Mouse (Mus musculus): ENCODE measurements around the gene Serinc5.
A peak's percentile ranks its signal among the peaks of the same experiment; 100 is the strongest.

Gene Serinc5

DNA sequence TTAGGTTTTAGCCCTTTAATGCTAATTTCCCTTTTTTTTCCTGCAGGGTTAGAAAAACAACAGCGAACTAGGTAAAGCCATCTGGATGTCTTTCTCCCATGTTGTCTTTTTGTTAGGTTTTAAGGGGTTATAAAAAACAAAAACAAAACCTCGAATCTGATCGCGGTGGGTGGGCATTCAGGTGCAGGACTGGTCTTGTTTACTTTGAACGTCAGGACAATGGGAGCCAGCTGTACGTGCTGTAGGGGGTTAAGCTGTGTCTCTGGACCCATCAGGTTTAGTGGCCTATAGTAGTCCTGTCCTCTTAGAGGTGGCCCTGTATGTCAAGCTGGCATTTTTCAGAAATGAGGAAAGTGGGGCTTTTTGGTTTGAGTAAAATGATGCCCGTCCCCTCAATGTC, 1.0 kb downstream of the Serinc5 start:
- ATAC-seq (ENCODE audit: insufficient number of reproducible peaks, low FRiP score, low TSS enrichment): no peak

DNA sequence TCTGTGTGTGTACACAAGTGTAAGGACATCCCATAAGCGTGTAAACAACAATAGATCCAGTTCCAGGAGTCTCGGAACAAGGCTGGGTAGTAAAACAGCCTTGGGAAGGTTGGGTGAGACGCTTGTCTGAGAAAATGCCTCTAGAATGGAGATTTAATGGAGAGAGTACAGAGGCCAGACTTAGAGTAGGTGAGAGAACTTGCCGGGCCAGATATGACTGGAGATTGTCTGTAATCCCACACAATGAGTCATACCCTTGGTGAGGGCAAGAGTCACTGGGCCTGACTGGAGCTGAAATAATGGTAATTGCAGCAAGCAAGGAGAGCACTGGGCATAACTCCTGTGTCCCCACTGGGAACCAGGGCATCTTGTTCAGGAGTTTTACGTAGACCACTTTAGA, 2.2 kb downstream of the Serinc5 start:
- ATAC-seq (ENCODE audit: insufficient number of reproducible peaks, low FRiP score, low TSS enrichment): no peak

DNA sequence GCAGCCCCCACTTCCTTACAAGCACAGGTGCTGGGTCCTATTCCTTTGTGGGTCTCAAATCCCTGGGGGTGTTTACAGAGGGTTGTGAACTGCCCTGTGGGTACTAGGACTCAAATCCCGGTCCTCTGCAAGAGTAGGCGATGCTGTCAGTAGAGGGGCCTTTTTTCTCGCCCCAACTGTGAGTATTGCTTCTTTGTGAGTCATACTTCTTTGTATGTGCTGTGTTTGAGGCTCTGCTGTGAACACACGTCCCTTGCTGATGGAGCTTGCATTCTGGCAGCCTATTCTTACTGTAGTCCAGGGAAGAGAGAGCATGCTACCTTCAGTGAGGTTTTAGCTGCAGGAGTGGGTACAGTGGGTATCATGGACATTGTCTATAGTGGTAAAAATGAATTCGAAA, 4.3 kb downstream of the Serinc5 start:
- no peak for ATAC-seq (ENCODE audit: insufficient number of reproducible peaks, low FRiP score, low TSS enrichment)

DNA sequence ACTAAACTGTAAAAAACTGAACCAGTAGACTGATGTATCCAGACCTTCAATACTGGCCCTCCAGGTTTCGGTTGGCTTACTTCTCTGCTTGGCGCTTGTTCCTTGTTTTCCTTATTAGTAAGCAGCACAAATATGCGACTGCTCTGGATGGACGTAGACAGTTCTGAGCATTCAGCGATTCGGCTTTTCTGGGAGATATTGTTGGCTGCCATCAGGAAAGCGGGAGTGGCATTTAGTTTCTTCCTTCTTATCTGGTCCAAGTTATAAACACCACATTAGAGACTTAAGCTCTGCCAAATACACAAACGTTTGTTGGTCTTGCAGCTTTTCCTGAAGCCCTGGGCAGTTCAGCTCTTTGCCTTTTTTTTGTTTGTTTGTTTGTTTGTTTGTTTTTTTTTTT, 5.6 kb downstream of the Serinc5 start:
- no peak for ATAC-seq (ENCODE audit: insufficient number of reproducible peaks, low FRiP score, low TSS enrichment)

DNA sequence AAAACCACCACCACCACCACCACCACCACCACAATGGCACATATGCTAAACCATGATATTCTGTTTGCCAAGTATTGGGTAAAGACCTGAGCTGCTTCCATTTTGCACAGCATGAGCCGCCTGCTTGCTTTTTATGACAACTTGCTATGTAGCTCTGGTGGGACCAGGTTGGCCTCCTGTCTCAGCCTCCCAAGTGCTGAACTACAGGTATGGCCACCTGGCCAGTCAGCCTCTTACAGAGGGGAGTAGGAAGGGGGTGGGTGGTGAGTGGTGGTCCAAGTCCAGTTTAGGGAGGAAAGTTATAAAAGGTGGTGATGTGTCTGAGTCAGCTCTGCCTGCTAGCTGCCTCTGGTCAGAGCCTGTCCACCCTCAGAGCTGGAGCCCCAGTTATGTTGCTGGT, 15.3 kb downstream of the Serinc5 start:
- no peak for ATAC-seq (ENCODE audit: insufficient number of reproducible peaks, low FRiP score, low TSS enrichment)

DNA sequence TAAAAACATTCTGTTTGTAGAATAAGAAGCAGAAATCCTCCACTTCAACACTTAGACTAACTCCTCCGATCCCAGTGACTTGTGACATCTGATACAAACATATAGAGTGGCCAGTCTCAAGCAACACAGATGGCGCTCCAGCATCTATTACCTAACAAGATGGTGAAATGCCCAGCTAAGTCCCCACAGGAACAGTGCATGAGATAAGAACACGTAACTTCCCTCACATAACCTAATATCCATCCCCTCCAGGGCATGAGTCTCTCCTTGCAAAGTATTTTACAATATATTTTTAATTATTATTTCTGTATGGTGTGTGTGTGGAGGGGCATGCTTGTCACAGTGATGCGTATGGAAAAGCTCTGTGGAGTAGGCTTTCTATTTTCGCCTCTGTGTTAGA, 15.8 kb downstream of the Serinc5 start:
- ATAC-seq (ENCODE audit: insufficient number of reproducible peaks, low FRiP score, low TSS enrichment): no peak

DNA sequence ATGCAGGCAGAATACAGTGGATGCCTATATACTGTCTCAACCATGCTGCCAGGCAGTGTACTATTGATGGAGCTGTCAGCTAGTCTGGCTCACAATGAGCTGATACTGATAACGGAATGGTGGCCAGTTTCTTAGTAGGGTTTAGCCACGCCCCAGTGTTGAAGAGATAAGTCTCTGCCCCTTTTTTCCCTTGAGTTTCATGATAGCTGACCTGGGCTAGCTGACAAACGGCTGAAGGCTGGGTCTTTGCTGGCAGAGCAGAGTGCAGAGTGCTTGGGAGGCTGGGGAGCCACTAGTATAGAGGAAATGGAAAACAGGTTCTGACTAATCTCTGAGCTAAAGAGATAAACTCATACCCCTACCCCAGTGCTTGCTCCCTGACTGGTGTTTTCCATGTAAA, 18.6 kb downstream of the Serinc5 start:
- ATAC-seq (ENCODE audit: insufficient number of reproducible peaks, low FRiP score, low TSS enrichment): no peak

DNA sequence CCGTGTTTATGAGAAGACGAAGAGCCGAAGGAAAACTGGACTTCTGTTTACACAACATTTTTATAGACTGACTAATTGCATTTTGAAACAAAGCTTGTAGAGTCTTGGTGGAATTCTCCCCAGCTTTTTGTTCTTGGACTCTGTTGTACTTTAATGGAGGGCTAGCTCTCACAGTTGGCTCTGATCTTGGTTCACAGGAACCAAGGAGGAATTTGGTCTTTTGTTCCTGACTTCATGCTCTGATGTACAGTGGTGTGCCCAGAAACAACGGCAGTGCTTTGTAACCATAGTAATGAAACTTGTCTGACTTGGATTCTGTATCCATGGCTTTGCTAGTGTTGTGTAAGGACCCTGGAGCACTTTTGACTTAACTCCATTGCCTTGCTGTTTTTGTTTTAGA, 20.6 kb downstream of the Serinc5 start:
- no peak for ATAC-seq (ENCODE audit: insufficient number of reproducible peaks, low FRiP score, low TSS enrichment)

DNA sequence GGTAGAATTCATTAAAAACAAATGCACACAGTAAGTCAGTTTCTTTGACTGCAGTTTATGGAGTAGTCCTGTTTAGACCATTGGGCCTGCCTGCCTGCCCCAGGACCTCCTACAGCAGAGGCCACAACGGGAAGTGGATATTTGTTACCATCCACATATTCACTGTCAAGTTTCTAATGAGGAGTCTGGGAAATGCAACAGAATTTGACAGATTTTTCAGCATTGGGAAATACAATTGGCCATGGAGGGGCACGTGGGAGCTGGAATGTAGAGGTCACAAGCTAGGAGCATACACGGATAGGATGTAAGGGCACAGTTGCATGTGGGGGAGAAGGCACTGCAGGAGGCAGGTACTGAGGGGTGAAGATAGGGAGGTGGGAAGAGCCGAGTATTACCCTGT, 21.7 kb downstream of the Serinc5 start:
- ATAC-seq (ENCODE audit: insufficient number of reproducible peaks, low FRiP score, low TSS enrichment): no peak

DNA sequence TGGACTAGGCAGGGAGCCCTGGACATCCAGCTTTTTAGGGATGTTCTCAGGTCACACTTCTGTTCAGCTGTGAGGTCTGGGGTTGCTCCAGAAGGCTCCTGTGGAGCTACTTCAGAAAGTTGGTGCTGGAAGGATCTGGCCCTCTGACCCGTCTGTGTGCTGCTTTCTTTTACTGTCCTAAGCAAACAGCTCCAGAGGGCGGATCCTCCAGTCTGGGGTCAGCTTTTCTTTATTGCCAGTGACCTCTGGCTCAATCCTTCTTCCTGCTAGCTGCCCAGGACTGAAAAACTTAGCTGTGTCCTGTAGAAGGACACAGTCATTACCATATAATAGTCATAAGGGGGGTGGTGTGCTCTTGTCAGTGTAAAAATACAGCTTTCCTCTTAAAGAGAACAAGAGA, 24.1 kb downstream of the Serinc5 start:
- ATAC-seq (ENCODE audit: insufficient number of reproducible peaks, low FRiP score, low TSS enrichment): no peak

DNA sequence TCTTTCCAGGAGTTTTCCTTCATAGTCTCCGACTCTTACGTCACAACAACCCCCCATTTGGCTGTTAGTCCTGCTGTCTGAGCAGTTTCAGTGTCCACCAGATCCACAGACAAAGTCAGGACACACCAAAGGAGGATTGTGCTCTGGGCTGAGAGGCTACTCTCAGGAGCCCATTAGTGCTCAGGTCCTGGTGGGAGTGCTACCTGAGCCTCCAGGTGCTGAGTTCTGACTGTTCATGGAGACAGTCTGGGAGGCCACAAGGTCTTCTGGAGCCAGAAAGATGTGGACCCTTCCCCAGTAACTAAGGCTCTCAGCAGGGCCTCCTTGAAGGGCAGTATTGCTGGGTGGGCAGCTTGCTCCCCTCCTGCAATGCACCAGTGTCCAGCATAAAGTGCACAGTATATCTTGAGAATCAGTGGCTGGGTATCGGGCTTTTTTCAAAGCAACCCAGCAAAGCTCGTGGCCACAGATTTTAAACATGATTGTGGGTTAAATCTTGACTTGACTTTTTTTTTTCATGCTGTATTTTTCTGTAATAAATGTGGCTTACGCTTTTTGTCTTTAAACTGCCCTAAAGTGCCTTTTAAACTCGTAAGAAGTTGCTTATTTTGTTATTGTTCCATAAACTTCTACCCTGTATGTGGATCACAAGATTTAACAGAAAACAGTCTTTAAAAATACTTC, 25.5 kb downstream of the Serinc5 start:
- no peak for ATAC-seq (ENCODE audit: insufficient number of reproducible peaks, low FRiP score, low TSS enrichment)

DNA sequence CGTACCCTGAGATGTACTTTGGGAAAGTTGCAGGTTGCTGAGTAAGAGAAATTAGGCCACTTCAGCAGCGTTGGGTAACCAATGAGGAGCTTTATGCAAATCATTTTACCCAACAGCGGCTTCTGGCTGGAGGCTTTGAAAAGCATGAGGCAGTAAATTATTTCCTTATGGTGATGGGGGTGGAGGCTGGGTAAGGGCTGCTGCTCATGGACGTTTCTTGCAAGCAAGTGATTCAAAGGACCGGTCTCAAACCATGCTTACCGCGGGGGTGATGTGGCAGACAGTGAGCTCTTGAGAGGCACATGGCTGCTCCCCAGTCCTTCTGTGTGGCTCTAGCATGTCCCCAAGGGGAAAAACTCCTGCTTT, 26.0 kb downstream of the Serinc5 start:
- ATAC-seq (ENCODE audit: insufficient number of reproducible peaks, low FRiP score, low TSS enrichment): no peak

DNA sequence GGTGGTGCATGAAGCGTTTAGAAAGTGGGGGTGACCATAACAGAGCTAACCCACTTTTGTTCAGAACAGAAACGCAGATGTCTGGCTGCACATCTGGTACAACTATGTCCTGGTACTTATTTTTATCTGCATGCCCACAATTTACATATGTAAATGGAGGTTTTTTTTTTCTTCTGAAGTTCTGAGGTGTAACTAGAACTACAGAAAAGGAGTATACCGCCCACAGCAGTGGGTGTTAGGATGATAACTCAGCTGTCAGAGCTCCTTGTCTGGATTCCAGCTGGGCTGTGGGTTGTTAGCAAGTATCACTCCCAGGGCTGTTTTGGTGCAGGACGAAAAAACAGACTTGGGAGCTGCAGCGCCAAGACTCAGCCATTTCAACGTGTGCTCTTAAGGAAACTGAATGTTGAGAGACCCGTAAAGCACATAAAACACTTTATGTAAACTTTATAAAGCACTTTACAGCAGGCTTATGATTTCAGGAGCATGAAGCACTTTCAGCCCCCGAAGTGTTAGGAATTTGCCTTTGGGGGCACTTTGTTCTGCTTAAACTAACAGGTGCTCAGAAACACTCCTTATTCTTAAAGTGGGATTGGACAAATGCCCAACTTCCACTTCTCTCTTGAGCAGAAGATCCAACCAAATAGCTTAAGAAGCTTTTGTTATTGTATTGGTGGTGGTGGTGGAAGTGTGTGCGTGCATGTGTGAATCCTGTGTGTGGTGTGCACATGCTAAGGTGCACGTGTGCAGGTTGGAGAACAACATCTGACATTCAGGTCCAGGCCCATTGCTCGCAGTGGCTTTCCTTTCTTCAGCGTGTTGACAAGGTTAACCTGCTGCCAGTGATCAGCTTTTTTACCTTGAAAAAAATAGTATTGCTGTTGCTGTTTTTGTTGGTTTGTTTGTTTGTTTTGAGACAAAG, 28.5 kb downstream of the Serinc5 start:
- ATAC-seq (ENCODE audit: insufficient number of reproducible peaks, low FRiP score, low TSS enrichment): no peak

DNA sequence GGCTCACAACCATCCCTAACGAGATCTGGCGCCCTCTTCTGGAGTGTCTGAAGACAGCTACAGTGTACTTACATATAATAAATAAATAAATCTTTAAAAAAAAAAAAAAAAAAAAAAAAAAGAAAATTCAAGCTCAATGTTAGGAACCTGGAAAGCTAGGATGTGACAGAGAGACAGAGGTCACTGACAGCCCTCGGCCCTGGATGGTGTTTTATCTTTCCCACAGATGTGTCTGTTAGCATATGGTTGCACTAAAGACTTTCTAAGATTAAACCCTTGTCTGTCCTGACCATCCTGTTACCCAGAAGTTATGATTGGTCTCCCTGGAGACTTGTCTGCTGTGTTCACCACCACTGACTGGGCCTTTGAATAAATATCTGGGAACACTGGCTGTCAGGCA, 33.3 kb downstream of the Serinc5 start:
- ATAC-seq (ENCODE audit: insufficient number of reproducible peaks, low FRiP score, low TSS enrichment): no peak

DNA sequence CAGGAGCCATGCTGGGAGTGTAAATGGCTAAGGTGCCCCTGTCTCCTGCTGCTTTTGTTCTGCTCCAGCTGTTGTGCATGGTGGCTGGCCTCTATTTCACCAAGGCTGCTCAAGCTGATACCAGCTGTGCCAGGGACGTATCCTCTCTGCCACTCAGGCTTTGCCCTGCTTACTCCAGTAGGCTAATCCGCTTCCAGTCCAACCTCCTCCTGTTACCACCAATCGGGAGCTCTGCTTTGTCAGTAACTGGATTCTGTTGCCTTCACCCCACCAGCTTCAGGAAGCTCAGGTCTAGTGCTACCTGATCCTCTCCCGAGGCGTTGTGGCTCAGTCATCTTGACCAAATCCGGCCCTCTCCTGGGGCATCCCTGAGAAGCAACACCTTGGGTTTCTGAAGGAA, 33.9 kb downstream of the Serinc5 start:
- ATAC-seq (ENCODE audit: insufficient number of reproducible peaks, low FRiP score, low TSS enrichment): no peak

DNA sequence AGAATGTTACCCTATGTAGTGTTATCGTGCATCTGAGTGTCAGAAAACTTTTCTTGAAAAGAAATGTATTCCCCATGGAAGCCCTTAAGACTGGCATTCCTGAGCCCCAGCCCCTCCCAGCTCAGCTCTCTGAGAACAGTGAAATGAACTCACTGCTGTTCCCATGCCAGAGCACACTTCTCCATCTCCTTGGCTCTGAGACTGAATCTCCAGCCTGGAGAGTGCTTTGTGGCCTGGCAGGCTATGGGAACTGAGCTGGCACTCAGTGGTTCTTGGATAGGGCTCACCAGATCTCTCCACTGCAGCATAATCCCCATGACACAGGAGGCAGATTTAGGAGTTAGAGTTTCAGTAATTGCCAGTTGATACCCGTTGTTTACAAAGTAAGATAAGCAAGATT, 36.8 kb downstream of the Serinc5 start:
- ATAC-seq (ENCODE audit: insufficient number of reproducible peaks, low FRiP score, low TSS enrichment): peak; percentile 85

DNA sequence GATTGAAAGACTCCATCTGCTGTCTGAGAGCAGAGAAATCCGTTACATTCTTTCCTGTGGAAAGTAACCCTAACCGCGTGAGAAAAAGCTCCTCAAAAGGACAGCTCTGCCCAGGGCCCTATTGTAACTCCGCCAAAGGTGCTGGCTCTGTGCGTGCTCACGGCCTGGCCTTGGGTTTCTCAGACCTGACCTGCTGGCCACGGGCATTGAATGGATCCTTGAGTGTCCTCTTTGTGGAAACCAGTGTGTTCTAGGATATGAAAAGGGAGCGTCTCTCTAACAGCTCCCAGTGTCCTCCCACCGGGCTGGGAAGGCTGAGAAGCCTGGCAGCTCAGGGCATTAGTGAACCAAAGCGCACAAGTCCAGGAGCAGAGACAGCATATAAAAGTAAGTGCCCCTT, 38.2 kb downstream of the Serinc5 start:
- ATAC-seq (ENCODE audit: insufficient number of reproducible peaks, low FRiP score, low TSS enrichment): no peak

DNA sequence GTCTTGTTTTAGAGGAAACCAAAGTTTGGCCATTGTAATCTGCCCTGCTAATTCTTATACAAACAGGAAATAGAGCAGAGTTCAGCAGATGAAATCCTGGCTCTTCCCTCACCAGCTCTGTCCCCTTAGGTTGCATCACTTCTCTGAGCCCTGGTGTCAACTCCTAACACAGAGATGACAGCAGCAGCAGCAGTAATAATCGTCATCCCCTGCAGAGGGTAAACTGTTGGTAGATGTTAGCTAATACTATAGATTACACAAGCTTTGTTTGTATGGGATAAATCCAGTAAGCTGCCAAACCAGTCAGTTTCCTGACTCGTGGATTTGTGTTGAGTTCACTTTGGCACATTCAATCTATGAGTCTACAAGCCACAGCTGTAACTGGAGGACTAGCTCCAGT, 40.1 kb downstream of the Serinc5 start:
- no peak for ATAC-seq (ENCODE audit: insufficient number of reproducible peaks, low FRiP score, low TSS enrichment)

DNA sequence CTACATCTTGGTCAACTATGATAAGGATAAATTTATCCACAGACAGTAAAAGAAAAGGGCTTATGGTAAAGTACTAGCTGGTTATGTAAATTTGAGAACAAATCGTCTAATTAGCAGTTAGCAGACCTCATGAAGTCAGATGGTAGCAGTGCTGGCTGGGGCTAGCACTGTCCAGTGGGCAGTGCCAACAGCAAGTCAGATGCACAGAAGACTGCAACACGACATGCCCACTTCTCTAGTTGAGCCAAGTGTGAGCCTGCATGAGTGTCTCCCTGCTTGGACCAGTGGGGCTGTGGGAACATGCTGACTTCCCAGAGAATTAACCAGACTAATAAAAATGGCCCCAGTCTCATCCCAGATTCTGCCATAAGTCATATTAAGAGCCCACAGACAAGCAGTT, 41.6 kb downstream of the Serinc5 start:
- ATAC-seq (ENCODE audit: insufficient number of reproducible peaks, low FRiP score, low TSS enrichment): peak; percentile 47; the same call in 1 of the 2 replicates

DNA sequence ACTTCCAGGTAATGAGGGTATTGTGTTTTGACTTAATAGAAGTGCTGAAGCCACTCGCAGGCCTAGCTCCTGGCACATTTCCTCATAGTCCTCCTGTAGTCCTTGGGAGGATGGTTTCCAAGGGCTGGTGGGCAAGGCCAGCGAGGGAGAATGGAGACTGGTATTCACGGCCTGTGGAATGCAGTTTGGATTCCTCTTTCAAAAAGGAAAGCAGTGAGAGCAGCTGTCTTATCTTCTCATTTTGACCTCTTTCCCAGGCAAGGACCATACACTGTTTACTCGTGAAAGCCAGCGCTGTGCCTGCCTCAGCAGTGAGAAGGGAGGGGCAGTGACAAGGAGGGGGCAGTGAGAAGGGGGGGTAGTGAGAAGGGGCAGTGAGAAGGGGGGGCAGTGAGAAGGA, 42.4 kb downstream of the Serinc5 start:
- no peak for ATAC-seq (ENCODE audit: insufficient number of reproducible peaks, low FRiP score, low TSS enrichment)

DNA sequence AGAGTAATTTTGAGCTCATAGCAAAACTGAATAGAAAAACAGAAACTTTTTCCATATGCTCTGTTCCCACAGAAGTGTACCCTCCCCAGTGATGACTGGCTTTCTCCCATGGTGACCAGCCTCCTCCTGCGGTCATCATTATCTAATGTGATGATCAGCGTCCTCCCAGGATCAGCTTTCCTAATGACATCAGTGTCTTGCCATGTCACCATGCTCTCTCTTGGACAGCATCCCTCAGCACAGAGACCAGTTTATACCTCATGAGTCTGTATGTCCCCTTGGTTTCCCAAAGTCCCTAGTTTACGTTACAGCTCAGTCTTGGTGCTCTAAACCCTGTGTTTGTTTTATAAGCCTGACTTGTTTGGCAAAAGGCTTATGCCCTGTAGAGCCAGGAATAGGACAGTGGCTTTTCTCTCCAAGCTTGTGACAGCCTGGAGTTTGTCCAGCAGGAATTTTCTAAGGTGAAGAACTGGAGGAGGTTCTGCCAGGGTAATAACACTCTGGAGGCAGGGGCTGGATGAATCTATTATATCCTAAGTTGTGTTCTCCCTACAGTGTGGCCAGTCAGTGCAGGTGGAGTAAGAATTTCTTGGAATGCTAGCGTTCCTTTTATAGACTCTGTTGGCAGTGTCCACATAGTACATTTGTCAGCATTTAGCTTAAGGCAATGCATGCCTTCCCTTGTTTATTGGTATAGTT, 46.1 kb downstream of the Serinc5 start:
- peak; percentile 66 for ATAC-seq (ENCODE audit: insufficient number of reproducible peaks, low FRiP score, low TSS enrichment)

Data from cerebellum, adult (tissue).